ENCODE assay signal across 11 mouse cellular contexts in genomic region chr1:186393005-186393404, GRCm38 (mm10).
A peak's percentile ranks its signal among the peaks of the same experiment; 100 is the strongest.
DNase-seq lines count a peak whose midpoint lies in the region; ATAC-seq and TF ChIP-seq lines count a peak whose summit lies in the region.
"Had no signal": no experiment of that assay in that cellular context is flagged by ENCODE, and none has a peak within 500 bp of the region (broad histone marks: within the 10 kb centered on the region; RNA-seq: fewer than 3 reads in every experiment).

No protein-coding gene starts in this region.

- no peak overlapping the region for H3K4me2 ChIP-seq in kidney, embryonic 14.5 days (replicated peaks; ENCODE audit: low read depth, low read length)
- no peak overlapping the region for H3K4me2 ChIP-seq in stomach, postnatal 0 days (replicated peaks; ENCODE audit: low read depth)
- H3K4me2 ChIP-seq: limb, embryonic 15.5 days; neural tube, embryonic 13.5 days had no signal

- no peaks in the 10 kb centered on the region for H3K9me3 ChIP-seq in kidney, embryonic 14.5 days (ENCODE audit: control insufficient read depth, low read length)
- no peaks in the 10 kb centered on the region for H3K9me3 ChIP-seq in stomach, postnatal 0 days (ENCODE audit: control insufficient read depth, low read length)
- H3K9me3 ChIP-seq: limb, embryonic 15.5 days; neural tube, embryonic 13.5 days had no signal

- H3K9ac ChIP-seq in kidney, embryonic 14.5 days (ENCODE audit: low read depth, low read length): no peak overlapping the region
- no peak overlapping the region for H3K9ac ChIP-seq in stomach, postnatal 0 days (ENCODE audit: low read length)
- H3K9ac ChIP-seq: limb, embryonic 15.5 days; neural tube, embryonic 13.5 days had no signal

- no peak for TF ChIP-seq EP300 in stomach, postnatal 0 days (optimal IDR thresholded peaks at IDR 0.05)

- TF ChIP-seq CTCF in stomach, postnatal 0 days (IDR thresholded peaks at IDR 0.05; ENCODE audit: low read depth): peak; percentile 69

- peak; percentile 2 to 9 for DNase-seq in adrenal gland, postnatal 36 days
- no peak for DNase-seq in adrenal gland, adult 2 months
- peak; percentile 11 for DNase-seq in kidney, adult 18-20 months
- DNase-seq in urinary bladder, postnatal 14 days (ENCODE audit: low spot score): peak; percentile 35
- no peak for DNase-seq in urinary bladder, postnatal 25 days (ENCODE audit: low spot score)
- DNase-seq in stomach, postnatal 0 days (ENCODE audit: low spot score): no peak
- DNase-seq: thymus, postnatal 36 days had no signal

- no peak overlapping the region for H3K27ac ChIP-seq in kidney, embryonic 14.5 days (ENCODE audit: low read depth, low read length)
- no peak overlapping the region for H3K27ac ChIP-seq in stomach, postnatal 0 days (replicated peaks)
- H3K27ac ChIP-seq: limb, embryonic 15.5 days; neural tube, embryonic 13.5 days had no signal

- no peaks in the 10 kb centered on the region for H3K4me1 ChIP-seq in kidney, embryonic 14.5 days (ENCODE audit: control insufficient read depth, insufficient read depth, low read length)
- no peaks in the 10 kb centered on the region for H3K4me1 ChIP-seq in stomach, postnatal 0 days (replicated peaks; ENCODE audit: control insufficient read depth, insufficient read depth)
- H3K4me1 ChIP-seq: neural tube, embryonic 13.5 days had no signal

- no peaks in the 10 kb centered on the region for H3K36me3 ChIP-seq in kidney, embryonic 14.5 days (ENCODE audit: control insufficient read depth, insufficient read depth, low read length)
- H3K36me3 ChIP-seq in stomach, postnatal 0 days (ENCODE audit: control insufficient read depth, insufficient read depth, low read length): no peaks in the 10 kb centered on the region
- H3K36me3 ChIP-seq: limb, embryonic 15.5 days; neural tube, embryonic 13.5 days had no signal

- no peak overlapping the region for H3K4me3 ChIP-seq in kidney, embryonic 14.5 days (ENCODE audit: low read length)
- no peak overlapping the region for H3K4me3 ChIP-seq in stomach, postnatal 0 days (ENCODE audit: low read depth, low read length)
- H3K4me3 ChIP-seq: limb, embryonic 15.5 days; neural tube, embryonic 13.5 days had no signal

- H3K27me3 ChIP-seq in kidney, embryonic 14.5 days (ENCODE audit: control insufficient read depth, insufficient read depth, low read length): no peaks in the 10 kb centered on the region
- no peaks in the 10 kb centered on the region for H3K27me3 ChIP-seq in stomach, postnatal 0 days (ENCODE audit: control insufficient read depth, insufficient read depth, low read length)
- H3K27me3 ChIP-seq: limb, embryonic 15.5 days; neural tube, embryonic 13.5 days had no signal

- WGBS in kidney, embryonic 14.5 days: 55% methylated on average over 5 of the region's 5 CpGs
- 52% methylated on average over 5 of the region's 5 CpGs for WGBS in stomach, postnatal 0 days

- ATAC-seq in kidney, embryonic 14.5 days (ENCODE audit: low FRiP score, low TSS enrichment): no peak
- no peak for ATAC-seq in stomach, postnatal 0 days (ENCODE audit: low FRiP score, low TSS enrichment)
- ATAC-seq in megakaryocyte, adult 5-6 weeks (ENCODE audit: poor library complexity, severe bottlenecking): no peak

Comparison
In these comparisons a context has a peak if more than half of its experiments do, and no peak if none do; other contexts are left out.
1. DNase-seq: peak in adrenal gland, postnatal 36 days (2 of 2), kidney, adult 18-20 months (single experiment) and urinary bladder, postnatal 14 days (single experiment); none in adrenal gland, adult 2 months (single experiment), urinary bladder, postnatal 25 days (single experiment) and stomach, postnatal 0 days (single experiment).